Mouse (Mus musculus) left cerebral cortex, adult 8-10 months (tissue): ENCODE measurements at regions not wholly inside any gene's neighbourhood (a gene's known extent, or its start where the extent isn't known, plus 50 kb on each side); places are given as distances from the start of the nearest gene placed in this dataset.
"Not testable (repeated sequence)": the region's sequence is repeated elsewhere in the genome, so short reads cannot be mapped to it uniquely, and the experiment has no call there.

Experiments used
- DNase-seq, 2 experiments: peaks; one replicate each; pipeline ENCODE4 v3.0.0; 2022; ENCODE audit warnings: low spot score in 2 of 2

GRCm38 (mm10) chr6:103809986-103810341 lies 299.6 kb downstream of the Chl1 start:
- no peak for DNase-seq

GRCm38 (mm10) chr6:103810342-103811001 lies 300.1 kb downstream of the Chl1 start:
- no peak for DNase-seq

- DNase-seq = not testable (repeated sequence)
Observed at GRCm38 (mm10) chr6:103816396-103816795, 306.0 kb downstream of the Chl1 start.

GRCm38 (mm10) chr6:103826042-103826441 lies 315.7 kb downstream of the Chl1 start:
- DNase-seq = no peak

DNA sequence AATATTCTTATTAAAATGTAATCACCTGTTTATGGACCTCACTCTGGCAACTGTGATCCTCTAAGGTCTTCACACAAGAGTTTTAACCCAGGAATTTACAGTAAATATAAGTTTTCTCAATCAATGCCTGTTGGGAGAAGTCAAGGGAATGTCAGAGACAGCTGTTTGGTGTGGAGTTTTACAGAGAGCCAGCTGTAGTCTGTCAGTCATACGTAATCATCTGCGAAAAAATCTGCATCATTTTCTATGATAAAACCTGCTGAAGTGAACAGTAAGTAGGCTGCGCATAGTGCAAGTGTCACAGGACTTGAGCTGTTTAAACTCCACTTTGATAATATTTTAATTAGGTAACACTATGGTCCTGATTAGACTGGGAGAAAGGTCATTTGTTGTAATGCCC lies 317.2 kb downstream of the Chl1 start:
- no peak for DNase-seq

DNA sequence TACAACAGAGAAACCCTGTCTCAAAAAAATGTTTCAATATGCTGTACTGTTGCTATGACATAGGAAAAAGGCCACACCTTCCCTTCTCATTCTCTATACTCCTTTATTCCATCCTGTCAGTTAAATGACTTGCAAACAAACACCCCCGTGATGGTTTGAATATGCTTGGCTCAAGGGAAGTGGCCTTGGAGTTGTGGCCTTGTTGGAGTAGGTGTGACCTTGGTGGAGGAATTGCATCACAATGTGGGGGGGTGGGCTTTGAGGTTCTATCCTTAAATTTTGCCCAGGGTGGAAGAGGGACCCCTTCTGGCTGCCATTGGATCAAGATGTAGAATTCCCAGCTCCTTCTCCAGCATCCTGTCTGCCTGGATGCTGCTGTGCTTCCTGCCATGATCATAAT lies 318.5 kb downstream of the Chl1 start:
- no peak for DNase-seq

GRCm38 (mm10) chr6:103832301-103832700 lies 321.9 kb downstream of the Chl1 start:
- DNase-seq = no peak

- no peak for DNase-seq
Observed at GRCm38 (mm10) chr6:103832808-103833207, 322.4 kb downstream of the Chl1 start.

GRCm38 (mm10) chr6:103833501-103834132 lies 323.2 kb downstream of the Chl1 start:
- peak; percentile 23 to 34 for DNase-seq

DNA sequence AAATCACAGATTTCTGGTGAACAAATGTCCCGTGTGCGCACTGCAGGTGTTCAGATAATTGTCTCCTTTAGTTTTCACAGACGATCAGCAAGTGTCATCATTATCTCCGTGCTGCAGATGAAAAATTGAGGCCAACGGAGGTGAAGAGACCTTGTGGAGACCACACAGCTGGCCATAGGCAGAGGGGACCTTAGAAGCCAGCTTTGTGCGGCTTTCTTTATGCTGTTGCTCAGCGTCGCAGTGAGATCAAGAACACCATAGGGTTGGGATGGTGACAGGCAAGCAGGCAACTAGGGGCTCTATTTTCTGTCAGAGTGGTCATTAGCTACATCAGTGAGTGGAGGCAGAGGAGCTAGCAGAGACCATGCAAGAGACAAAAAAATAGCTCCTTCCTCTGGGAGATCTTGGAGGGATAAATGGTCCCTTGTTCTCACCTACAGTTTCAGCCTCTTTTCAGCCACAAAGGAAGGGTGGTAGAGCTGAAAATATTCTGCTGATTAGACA lies 324.4 kb downstream of the Chl1 start:
- DNase-seq = no peak

DNA sequence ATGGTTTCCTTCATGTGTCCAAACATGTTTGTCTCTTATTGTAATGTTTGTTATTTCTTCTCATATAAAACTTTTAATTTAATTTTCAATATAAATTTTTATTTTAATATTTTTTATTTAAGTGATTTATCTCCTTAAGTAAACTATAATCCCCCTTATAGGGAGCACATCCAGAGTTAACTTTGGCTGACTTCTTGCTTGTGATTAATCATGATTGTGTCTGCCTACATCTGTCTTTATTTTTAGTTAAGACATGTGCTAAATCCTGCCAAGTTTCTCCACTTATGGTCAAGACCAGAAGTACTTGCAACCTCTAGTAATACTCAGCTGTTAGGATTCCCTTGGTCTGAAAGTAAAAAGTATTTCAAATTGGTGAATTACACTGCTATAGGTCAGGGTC lies 349.4 kb downstream of the Chl1 start:
- DNase-seq = no peak

GRCm38 (mm10) chr6:103893455-103893854 lies 383.1 kb downstream of the Chl1 start:
- DNase-seq = no peak

DNA sequence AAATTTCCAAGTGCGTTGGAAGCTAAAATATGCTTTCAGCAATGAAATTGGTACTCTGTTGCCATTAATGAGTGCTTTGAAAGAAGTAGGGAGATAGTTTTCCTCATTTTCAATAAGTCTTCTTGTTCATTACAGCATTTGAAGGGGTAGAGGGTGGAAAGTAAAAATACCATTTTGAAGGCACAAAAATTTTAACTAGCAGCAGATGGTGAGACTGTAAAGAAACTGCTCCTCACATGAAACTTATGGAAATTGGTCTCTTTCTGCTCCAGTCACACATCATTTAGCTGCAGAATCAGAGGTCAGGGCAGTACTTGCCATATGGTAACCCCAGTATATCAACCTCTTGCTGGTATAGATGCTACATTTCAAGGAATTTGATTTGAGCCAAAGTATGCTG lies 414.1 kb downstream of the Chl1 start:
- no peak for DNase-seq

DNA sequence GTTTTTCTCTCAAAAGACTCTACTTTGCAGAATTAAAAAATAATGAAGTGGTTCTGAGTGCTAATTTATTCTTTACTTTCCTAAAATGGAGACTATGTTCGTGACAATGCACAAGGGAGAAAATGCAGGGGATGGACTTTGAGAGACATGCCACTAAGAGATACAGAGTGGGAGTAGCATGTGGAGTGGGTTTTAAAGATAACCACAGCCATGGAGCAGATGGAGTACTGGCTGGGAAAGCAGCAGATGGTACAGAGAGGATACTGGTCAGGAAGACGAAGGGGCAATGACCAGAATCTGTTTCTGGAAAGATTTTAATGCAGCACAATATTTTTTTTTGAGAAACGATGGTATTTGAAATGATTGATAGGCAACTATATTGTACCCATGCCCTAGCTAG lies 416.7 kb downstream of the Chl1 start:
- DNase-seq = peak in 1 of 2 experiments; percentile 36

GRCm38 (mm10) chr6:103940345-103940744 lies 430.0 kb downstream of the Chl1 start:
- DNase-seq = no peak

- peak in 1 of 2 experiments; percentile 18 for DNase-seq
Observed at GRCm38 (mm10) chr6:103944361-103944760, 434.0 kb downstream of the Chl1 start.

DNA sequence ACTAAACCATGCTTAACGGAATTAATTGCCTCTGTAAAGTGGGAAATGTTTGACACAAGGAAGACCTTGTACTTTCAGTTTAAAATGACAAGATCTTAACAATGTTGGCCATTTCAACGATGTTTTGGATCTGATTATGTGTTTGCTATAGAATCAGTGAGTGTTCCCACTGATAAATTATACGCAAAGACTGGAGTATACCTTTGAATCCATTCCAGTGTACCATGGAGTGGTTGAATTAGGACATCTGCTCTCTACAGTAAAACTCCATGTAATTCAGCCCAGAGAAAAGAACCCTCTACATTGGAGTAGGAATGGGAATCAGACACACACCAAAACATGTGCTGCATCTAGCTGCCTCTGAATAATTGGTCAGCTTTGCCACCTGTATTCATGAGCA lies 437.1 kb downstream of the Chl1 start:
- DNase-seq = no peak

GRCm38 (mm10) chr6:103953134-103953771 lies 442.9 kb downstream of the Chl1 start:
- DNase-seq = no peak

GRCm38 (mm10) chr6:103959002-103959401 lies 448.6 kb downstream of the Chl1 start:
- peak in 1 of 2 experiments; percentile 13 for DNase-seq

- DNase-seq = no peak
Observed at GRCm38 (mm10) chr6:103967811-103968420, 457.5 kb downstream of the Chl1 start.

- DNase-seq = no peak
Observed at GRCm38 (mm10) chr6:103999186-103999585, 488.8 kb downstream of the Chl1 start.

DNA sequence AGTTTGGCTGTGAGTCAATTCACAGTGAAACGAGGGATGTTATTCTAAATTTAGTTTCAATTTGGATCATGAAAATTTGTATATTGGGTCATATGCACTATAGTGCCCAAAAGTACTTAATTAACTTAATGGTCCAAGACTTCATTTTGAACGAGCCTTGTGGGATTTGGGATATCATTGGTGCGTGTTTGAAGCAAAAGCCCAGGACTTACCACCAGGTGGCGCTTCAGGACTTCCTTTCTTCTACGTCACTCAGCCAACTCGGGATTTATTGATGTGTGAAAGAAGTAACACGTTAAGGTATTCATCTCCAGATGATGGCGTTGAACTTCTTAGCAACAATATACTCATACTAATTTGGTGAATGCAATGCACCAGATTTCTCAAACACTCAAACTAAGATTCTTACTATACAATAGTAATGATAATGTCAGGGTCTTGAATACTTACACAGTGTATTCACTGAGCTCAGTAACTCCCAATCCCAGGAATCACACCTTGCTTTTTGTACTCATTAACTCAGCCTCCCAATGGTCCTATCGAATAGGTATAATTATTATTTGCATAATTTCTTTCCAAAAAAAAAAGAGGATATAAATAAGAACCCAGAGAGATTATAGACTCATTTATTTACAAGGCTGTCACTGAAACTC lies 464.0 kb upstream of the Cntn6 start:
- peak; percentile 51 to 69 for DNase-seq
